Mouse (Mus musculus): Measurements from ENCODE around the gene Gm11096. TPM values are rescaled to one million over a fixed set of nuclear protein-coding genes. Genes with fewer than 3 reads are reported as not detected.

Gene Gm11096
- polyA plus RNA-seq, 1 experiment from 2014 or later, result not detected

- no peak overlapping the region for H3K9ac ChIP-seq
- H3K4me3 ChIP-seq (ENCODE audit: low read depth, low read length), result no peak overlapping the region
- H3K27ac ChIP-seq (ENCODE audit: low read depth), result no peak overlapping the region
- no peak overlapping the region for H3K4me2 ChIP-seq
- H3K9me3 ChIP-seq (ENCODE audit: low read depth, low read length), result no peaks in the 10 kb centered on the region
- peaks cover 8% of the 10 kb centered on the region; the same call in 1 of the 2 replicates for H3K36me3 ChIP-seq (ENCODE audit: insufficient read depth)
- ATAC-seq (ENCODE audit: insufficient read depth), result no peak
- 84% methylated on average over 4 of the region's 4 CpGs for WGBS
- no peak for DNase-seq
- no peaks in the 10 kb centered on the region for H3K27me3 ChIP-seq (ENCODE audit: insufficient read depth, low read length)
- TF ChIP-seq CTCF (IDR thresholded peaks at IDR 0.05; ENCODE audit: low read depth), result no peak
- H3K4me1 ChIP-seq (ENCODE audit: insufficient read depth), result 0 out of 2 replicates have a peak, but pooled peaks cover 4% of the 10 kb centered on the region
Measured at GRCm38 (mm10) chr17:81404225-81404624, 37.3 kb upstream of the Gm11096 start.

- peaks cover 5% of the 10 kb centered on the region; the same call in 1 of the 2 replicates for H3K36me3 ChIP-seq (ENCODE audit: insufficient read depth)
- WGBS, result 83% methylated on average over 4 of the region's 4 CpGs
- no peak for TF ChIP-seq CTCF (IDR thresholded peaks at IDR 0.05; ENCODE audit: low read depth)
- ATAC-seq (ENCODE audit: insufficient read depth) (no peak), DNase-seq (no peak)
- no peaks in the 10 kb centered on the region for H3K27me3 ChIP-seq (ENCODE audit: insufficient read depth, low read length)
- H3K9me3 ChIP-seq (ENCODE audit: low read depth, low read length), result no peaks in the 10 kb centered on the region
- no peak overlapping the region for H3K4me3 ChIP-seq (ENCODE audit: low read depth, low read length)
- H3K9ac ChIP-seq, result no peak overlapping the region
- no peak overlapping the region for H3K4me2 ChIP-seq
- H3K27ac ChIP-seq (ENCODE audit: low read depth), result no peak overlapping the region
- no peaks in the 10 kb centered on the region for H3K4me1 ChIP-seq (ENCODE audit: insufficient read depth)
Measured at GRCm38 (mm10) chr17:81412736-81413135, 28.8 kb upstream of the Gm11096 start.

GRCm38 (mm10) chr17:81416361-81417114, 25.0 kb upstream of the Gm11096 start:
- H3K27me3 ChIP-seq (ENCODE audit: insufficient read depth, low read length), result no peaks in the 10 kb centered on the region
- no peak overlapping the region for H3K4me3 ChIP-seq (ENCODE audit: low read depth, low read length)
- ATAC-seq (ENCODE audit: insufficient read depth), result no peak
- H3K9ac ChIP-seq, result no peak overlapping the region
- no peaks in the 10 kb centered on the region for H3K4me1 ChIP-seq (ENCODE audit: insufficient read depth)
- no peaks in the 10 kb centered on the region for H3K9me3 ChIP-seq (ENCODE audit: low read depth, low read length)
- no peak overlapping the region for H3K4me2 ChIP-seq
- no peak overlapping the region for H3K27ac ChIP-seq (ENCODE audit: low read depth)
- no peaks in the 10 kb centered on the region for H3K36me3 ChIP-seq (ENCODE audit: insufficient read depth)
- TF ChIP-seq CTCF (IDR thresholded peaks at IDR 0.05; ENCODE audit: low read depth), result no peak
- 87% methylated on average over 6 of the region's 6 CpGs for WGBS
- DNase-seq, result no peak

GRCm38 (mm10) chr17:81419802-81420459, 21.6 kb upstream of the Gm11096 start:
- peak overlapping the region; percentile 33; the same call in 1 of the 2 replicates for H3K27ac ChIP-seq (ENCODE audit: low read depth)
- no peak for TF ChIP-seq CTCF (IDR thresholded peaks at IDR 0.05; ENCODE audit: low read depth)
- no peak overlapping the region for H3K4me2 ChIP-seq
- no peaks in the 10 kb centered on the region for H3K9me3 ChIP-seq (ENCODE audit: low read depth, low read length)
- 65% methylated on average over 10 of the region's 10 CpGs for WGBS
- H3K27me3 ChIP-seq (ENCODE audit: insufficient read depth, low read length), result no peaks in the 10 kb centered on the region
- ATAC-seq (ENCODE audit: insufficient read depth) (peak; percentile 49; the same call in 1 of the 2 replicates), DNase-seq (peak; percentile 56)
- no peak overlapping the region for H3K9ac ChIP-seq
- H3K36me3 ChIP-seq (ENCODE audit: insufficient read depth), result no peaks in the 10 kb centered on the region; the same call in 1 of the 2 replicates
- H3K4me3 ChIP-seq (ENCODE audit: low read depth, low read length), result no peak overlapping the region
- H3K4me1 ChIP-seq (ENCODE audit: insufficient read depth), result no peaks in the 10 kb centered on the region

- H3K36me3 ChIP-seq (ENCODE audit: insufficient read depth), result peaks cover 5% of the 10 kb centered on the region; the same call in 1 of the 2 replicates
Measured at GRCm38 (mm10) chr17:81424256-81424912, 17.2 kb upstream of the Gm11096 start.

GRCm38 (mm10) chr17:81427245-81427644, 14.3 kb upstream of the Gm11096 start:
- Histone ChIP-seq H3K9me3 (ENCODE audit: low read depth, low read length) (no peaks in the 10 kb centered on the region), H3K27me3 (ENCODE audit: insufficient read depth, low read length) (no peaks in the 10 kb centered on the region), H3K36me3 (ENCODE audit: insufficient read depth) (peaks cover 5% of the 10 kb centered on the region; the same call in 1 of the 2 replicates), H3K27ac (ENCODE audit: low read depth) (no peak overlapping the region), H3K4me3 (ENCODE audit: low read depth, low read length) (no peak overlapping the region), H3K9ac (no peak overlapping the region), H3K4me2 (no peak overlapping the region), H3K4me1 (ENCODE audit: insufficient read depth) (no peaks in the 10 kb centered on the region)
- DNase-seq (no peak), ATAC-seq (ENCODE audit: insufficient read depth) (no peak)
- no peak for TF ChIP-seq CTCF (IDR thresholded peaks at IDR 0.05; ENCODE audit: low read depth)
- 88% methylated on average over 7 of the region's 7 CpGs for WGBS

More at GRCm38 (mm10) chr17:81424256-81424912, 17.2 kb upstream of the Gm11096 start:
- ATAC-seq (ENCODE audit: insufficient read depth) (no peak), DNase-seq (no peak)
- H3K4me2 ChIP-seq, result no peak overlapping the region
- H3K4me3 ChIP-seq (ENCODE audit: low read depth, low read length), result no peak overlapping the region
- H3K4me1 ChIP-seq (ENCODE audit: insufficient read depth), result no peaks in the 10 kb centered on the region
- no peaks in the 10 kb centered on the region for H3K9me3 ChIP-seq (ENCODE audit: low read depth, low read length)
- H3K9ac ChIP-seq, result no peak overlapping the region
- H3K27me3 ChIP-seq (ENCODE audit: insufficient read depth, low read length), result no peaks in the 10 kb centered on the region
- H3K27ac ChIP-seq (ENCODE audit: low read depth), result no peak overlapping the region
- WGBS, result 42% methylated on average over 10 of the region's 10 CpGs
- no peak for TF ChIP-seq CTCF (IDR thresholded peaks at IDR 0.05; ENCODE audit: low read depth)

GRCm38 (mm10) chr17:81432733-81433132, 8.8 kb upstream of the Gm11096 start:
- Histone ChIP-seq H3K9ac (no peak overlapping the region), H3K4me2 (no peak overlapping the region), H3K9me3 (ENCODE audit: low read depth, low read length) (no peaks in the 10 kb centered on the region), H3K36me3 (ENCODE audit: insufficient read depth) (no peaks in the 10 kb centered on the region), H3K27ac (ENCODE audit: low read depth) (no peak overlapping the region), H3K4me3 (ENCODE audit: low read depth, low read length) (no peak overlapping the region), H3K27me3 (ENCODE audit: insufficient read depth, low read length) (no peaks in the 10 kb centered on the region), H3K4me1 (ENCODE audit: insufficient read depth) (no peaks in the 10 kb centered on the region)
- no peak for DNase-seq
- no peak for TF ChIP-seq CTCF (IDR thresholded peaks at IDR 0.05; ENCODE audit: low read depth)
- ATAC-seq (ENCODE audit: insufficient read depth), result no peak
- 88% methylated on average over 2 of the region's 2 CpGs for WGBS
